Mouse (Mus musculus): ENCODE measurements around the gene Anapc7.

Gene Anapc7

GRCm38 (mm10) chr5:122421271-122422068 is at the start of gene Anapc7:
Gene Anapc7, plus strand, starts transcription at chr5:122421693.
- DNase-seq (ENCODE audit: low read depth, low spot score), result no peak

- DNase-seq (ENCODE audit: low read depth, low spot score), result peak; percentile 99
Observed at GRCm38 (mm10) chr5:122372192-122372769, 49.2 kb upstream of the Anapc7 start, which contains the start of gene Fam216a. Gene Fam216a, minus strand, starts transcription at chr5:122372364.

GRCm38 (mm10) chr5:122372878-122373277 is 48.6 kb upstream of the Anapc7 start:
- no peak for DNase-seq (ENCODE audit: low read depth, low spot score)

GRCm38 (mm10) chr5:122377101-122377833 is 44.2 kb upstream of the Anapc7 start:
- no peak for DNase-seq (ENCODE audit: low read depth, low spot score)

- no peak for DNase-seq (ENCODE audit: low read depth, low spot score)
Observed at GRCm38 (mm10) chr5:122378171-122378570, 43.3 kb upstream of the Anapc7 start.

GRCm38 (mm10) chr5:122379374-122380155 is 41.9 kb upstream of the Anapc7 start:
- DNase-seq (ENCODE audit: low read depth, low spot score), result no peak

- no peak for DNase-seq (ENCODE audit: low read depth, low spot score)
Observed at GRCm38 (mm10) chr5:122390006-122390405, 31.5 kb upstream of the Anapc7 start.

GRCm38 (mm10) chr5:122390671-122391070 is 30.8 kb upstream of the Anapc7 start:
- no peak for DNase-seq (ENCODE audit: low read depth, low spot score)

GRCm38 (mm10) chr5:122391178-122391785 is 30.2 kb upstream of the Anapc7 start:
- DNase-seq (ENCODE audit: low read depth, low spot score), result no peak

GRCm38 (mm10) chr5:122391786-122392180 is 29.7 kb upstream of the Anapc7 start, which contains the start of gene Arpc3:
Gene Arpc3, plus strand, starts transcription at chr5:122391878.
- DNase-seq (ENCODE audit: low read depth, low spot score), result peak; percentile 90

- DNase-seq (ENCODE audit: low read depth, low spot score), result no peak
Observed at GRCm38 (mm10) chr5:122392227-122393004, 29.1 kb upstream of the Anapc7 start.

- peak; percentile 64 for DNase-seq (ENCODE audit: low read depth, low spot score)
Observed at GRCm38 (mm10) chr5:122393887-122394286, 27.6 kb upstream of the Anapc7 start.

GRCm38 (mm10) chr5:122396791-122397190 is 24.7 kb upstream of the Anapc7 start:
- no peak for DNase-seq (ENCODE audit: low read depth, low spot score)

GRCm38 (mm10) chr5:122397495-122397894 is 24.0 kb upstream of the Anapc7 start:
- DNase-seq (ENCODE audit: low read depth, low spot score), result no peak

GRCm38 (mm10) chr5:122399871-122400270 is 21.6 kb upstream of the Anapc7 start:
- no peak for DNase-seq (ENCODE audit: low read depth, low spot score)

- no peak for DNase-seq (ENCODE audit: low read depth, low spot score)
Observed at GRCm38 (mm10) chr5:122400628-122401302, 20.7 kb upstream of the Anapc7 start.

- DNase-seq (ENCODE audit: low read depth, low spot score), result peak; percentile 39
Observed at GRCm38 (mm10) chr5:122401303-122401640, 20.2 kb upstream of the Anapc7 start.

GRCm38 (mm10) chr5:122402160-122402559 is 19.3 kb upstream of the Anapc7 start:
- DNase-seq (ENCODE audit: low read depth, low spot score), result no peak

- no peak for DNase-seq (ENCODE audit: low read depth, low spot score)
Observed at GRCm38 (mm10) chr5:122402772-122403171, 18.7 kb upstream of the Anapc7 start.

- no peak for DNase-seq (ENCODE audit: low read depth, low spot score)
Observed at GRCm38 (mm10) chr5:122403362-122403761, 18.1 kb upstream of the Anapc7 start.

Data from embryo, embryonic 11.5 days (tissue).